Mouse (Mus musculus): Measurements from ENCODE around the gene Snx12.

Gene Snx12

DNA sequence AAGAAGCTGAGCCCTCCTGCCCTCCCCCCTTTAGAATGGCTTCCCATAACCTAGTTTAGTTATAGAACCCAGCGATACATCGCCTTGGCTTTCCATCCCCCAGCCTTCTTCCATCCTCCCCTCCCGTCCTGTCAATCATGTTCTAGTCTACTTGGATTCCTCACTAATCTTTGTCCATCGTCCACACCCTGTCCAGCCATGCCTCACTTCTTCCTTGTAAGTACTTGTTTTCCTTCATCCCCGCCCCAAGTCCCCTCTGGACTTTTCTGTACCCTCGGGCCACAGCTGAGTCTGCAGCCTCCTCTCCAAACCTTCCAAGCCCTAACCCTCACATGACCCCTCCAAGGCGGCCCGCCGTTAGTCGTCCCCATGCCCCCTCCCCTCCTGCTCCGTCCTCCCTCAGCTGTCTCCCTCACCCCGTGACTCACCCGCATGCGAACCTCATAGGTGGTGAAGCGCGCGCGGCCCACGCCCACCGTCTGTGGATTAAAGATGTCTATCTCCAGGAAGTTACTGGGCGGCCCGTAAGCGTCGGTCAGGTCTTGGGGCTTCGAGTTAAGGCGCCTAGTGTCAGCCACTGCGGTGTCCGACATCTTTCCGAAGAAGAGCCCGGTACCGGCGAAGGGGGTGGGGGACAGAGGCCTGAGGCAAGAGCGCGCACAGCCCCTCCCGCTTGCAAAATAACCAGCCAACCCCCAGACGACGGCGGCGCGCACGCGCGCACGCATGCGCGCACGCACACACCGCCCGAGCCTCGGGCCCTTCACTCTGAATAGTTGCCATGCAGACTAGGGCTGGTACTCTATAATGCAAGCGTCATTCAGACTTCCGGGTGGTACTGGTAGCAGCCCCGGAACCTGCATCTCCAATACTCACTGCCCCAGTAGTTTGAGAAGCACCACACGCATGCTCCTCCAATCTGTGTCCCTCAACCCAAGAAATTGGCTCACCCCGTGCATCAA is at the start of gene Snx12:
Snx12 (minus strand) TSS at position 730 of the 962 bp plus-strand sequence.
- peak; percentile 78 for DNase-seq (ENCODE audit: low read depth, low spot score)

DNA sequence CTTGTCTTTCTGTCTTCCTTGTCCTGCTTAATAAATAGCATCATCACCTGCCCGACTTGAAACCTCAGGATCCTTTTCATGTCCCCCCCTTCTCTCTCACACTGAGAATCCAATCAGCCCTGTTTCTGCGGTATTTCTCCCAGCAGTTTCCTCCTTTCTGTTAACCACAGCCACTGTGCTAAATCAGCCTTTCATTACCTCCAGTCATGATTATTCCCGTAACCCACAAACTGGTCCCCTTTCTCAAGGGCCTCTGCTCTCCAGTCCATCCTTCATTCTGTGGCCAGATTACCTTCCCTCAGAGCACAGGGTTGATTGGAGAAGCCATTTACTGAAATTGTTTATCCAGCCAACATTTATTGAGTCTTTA is 46.4 kb upstream of the Snx12 start, which contains the start of gene Gm20489:
Gm20489 (minus strand) TSS at position 269 of the 370 bp plus-strand sequence.
- no peak for DNase-seq (ENCODE audit: low read depth, low spot score)

- DNase-seq (ENCODE audit: low read depth, low spot score): no peak
Measured at GRCm38 (mm10) chrX:101268025-101268754, 45.8 kb upstream of the Snx12 start, which contains the start of gene Il2rg. Il2rg (minus strand) TSS chrX:101268255.

GRCm38 (mm10) chrX:101266631-101267030 is 44.3 kb upstream of the Snx12 start:
- DNase-seq (ENCODE audit: low read depth, low spot score): no peak

DNA sequence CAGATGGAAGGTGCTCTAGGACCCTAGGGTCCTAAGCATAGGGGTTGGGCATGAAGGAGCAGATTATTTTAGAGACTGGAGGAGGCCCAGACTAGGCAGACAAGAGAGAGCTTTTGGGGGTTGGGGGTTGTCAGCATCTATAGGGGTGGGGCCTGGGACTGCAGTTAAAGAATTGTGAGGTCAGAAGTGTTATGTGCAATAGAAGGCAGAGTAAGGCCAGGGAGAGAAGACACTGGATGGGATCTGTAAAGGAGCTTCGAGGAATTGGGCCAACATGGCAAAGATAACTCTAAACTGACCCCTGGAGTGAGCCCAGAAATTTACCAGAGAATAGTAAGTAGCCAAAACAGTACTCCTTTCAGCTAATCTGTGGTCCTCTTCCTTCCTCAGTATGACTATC is 41.5 kb upstream of the Snx12 start, which contains the start of gene Gm614:
Gm614 (minus strand) TSS at position 101 of the 400 bp plus-strand sequence.
- no peak for DNase-seq (ENCODE audit: low read depth, low spot score)

- DNase-seq (ENCODE audit: low read depth, low spot score): peak; percentile 44
Measured at GRCm38 (mm10) chrX:101260441-101261325, 38.3 kb upstream of the Snx12 start.

DNA sequence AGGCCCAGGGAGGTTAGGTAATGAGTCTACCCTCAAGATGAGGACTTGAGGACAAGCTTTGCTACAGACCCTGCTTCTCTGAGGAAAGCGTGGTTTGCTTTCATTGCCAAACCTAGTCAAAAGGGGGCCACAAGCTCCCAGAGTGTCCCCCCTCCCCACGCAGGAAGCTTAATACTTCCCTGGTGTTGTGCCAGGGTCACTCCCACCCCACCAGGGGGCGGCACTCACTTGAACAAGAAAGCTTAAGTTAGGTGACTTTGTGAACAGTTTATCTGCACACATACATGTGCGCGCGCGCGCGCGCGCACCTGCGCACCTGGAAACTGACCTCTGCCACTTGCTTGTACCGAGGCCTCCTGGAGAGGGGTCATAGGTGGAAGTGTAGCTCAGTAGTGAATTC is 34.2 kb upstream of the Snx12 start:
- DNase-seq (ENCODE audit: low read depth, low spot score): no peak

GRCm38 (mm10) chrX:101254740-101255139 is 32.4 kb upstream of the Snx12 start:
- no peak for DNase-seq (ENCODE audit: low read depth, low spot score)

GRCm38 (mm10) chrX:101253952-101254729 is 31.8 kb upstream of the Snx12 start, which contains the start of gene Foxo4:
Foxo4 (plus strand) TSS chrX:101254528.
- DNase-seq (ENCODE audit: low read depth, low spot score): peak; percentile 84

DNA sequence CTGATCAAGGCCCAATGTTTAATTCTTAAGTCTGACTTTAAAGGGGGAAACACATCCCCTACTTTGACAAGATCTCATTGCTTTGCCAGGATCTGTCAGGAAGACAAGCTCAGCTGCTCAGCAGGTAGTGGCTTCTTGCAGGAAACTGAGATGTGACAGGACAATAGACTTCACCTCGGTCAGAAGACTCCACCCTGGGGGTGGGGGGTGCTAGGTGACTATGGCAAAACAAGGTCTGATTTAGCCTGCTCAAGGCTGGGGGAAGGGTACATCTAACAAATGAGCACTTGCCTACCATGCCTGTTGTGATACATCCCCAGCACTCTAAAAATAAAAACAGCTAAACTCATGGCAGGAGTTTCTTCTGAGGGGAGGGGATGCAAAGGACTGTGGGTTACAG is 22.6 kb upstream of the Snx12 start:
- DNase-seq (ENCODE audit: low read depth, low spot score): no peak

DNA sequence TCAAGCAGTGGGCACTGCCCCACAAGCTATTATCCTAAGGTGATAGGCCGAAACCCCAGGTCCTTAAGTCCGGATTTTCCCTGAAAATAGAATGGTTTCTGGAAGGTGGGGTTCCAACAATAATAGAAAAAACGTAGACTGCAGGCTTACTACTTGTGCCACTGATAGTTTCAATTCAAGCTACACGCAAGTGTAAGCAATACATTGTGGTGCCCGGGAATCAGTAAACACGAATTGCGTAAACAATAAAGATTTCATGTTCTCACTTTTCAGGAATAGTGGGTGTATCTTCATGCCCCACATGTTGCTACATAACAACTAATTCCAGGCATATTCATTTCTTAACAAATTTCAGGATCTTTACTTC is 416 bp upstream of the Snx12 start:
- no peak for DNase-seq (ENCODE audit: low read depth, low spot score)

DNA sequence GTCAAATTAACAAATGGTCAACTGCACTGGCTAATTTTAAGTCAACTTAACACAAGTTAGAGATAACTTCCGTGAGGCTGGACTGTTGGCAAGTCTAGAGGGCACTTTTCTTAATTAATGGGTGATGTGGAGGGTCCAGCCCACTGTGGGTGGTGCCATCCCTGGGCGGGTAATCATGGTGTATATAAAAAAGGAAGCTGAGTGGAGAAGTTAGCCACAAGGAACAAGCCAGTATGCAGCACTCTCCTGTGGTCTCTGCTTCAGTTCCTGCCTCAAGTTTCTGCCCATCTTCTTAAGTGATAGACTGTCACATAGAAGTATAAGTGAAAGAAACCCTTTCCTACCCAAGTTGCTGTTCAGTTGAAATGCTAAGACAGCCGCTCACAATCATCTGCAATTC is 33.1 kb downstream of the Snx12 start:
- no peak for DNase-seq (ENCODE audit: low read depth, low spot score)

DNA sequence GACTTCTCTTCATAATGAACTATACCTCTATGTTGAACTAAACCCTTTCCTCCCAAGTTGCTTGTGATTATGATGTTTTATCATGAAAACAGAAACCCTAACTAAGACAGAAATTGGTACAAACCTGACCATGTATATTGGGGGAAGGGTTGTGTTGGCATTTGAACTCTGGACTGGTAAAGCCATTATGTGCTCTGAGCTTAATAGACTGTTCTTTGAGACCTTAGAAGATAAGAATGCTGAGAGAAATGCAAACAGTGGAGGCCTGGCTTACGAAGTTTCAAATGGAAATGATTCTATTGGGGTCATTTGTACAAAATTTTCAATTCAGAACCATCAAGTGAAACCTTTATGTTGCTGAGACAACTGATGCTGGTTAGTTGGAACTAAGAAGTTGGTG is 34.7 kb downstream of the Snx12 start:
- no peak for DNase-seq (ENCODE audit: low read depth, low spot score)

GRCm38 (mm10) chrX:101173388-101173787 is 49.0 kb downstream of the Snx12 start:
- DNase-seq (ENCODE audit: low read depth, low spot score): no peak

DNA sequence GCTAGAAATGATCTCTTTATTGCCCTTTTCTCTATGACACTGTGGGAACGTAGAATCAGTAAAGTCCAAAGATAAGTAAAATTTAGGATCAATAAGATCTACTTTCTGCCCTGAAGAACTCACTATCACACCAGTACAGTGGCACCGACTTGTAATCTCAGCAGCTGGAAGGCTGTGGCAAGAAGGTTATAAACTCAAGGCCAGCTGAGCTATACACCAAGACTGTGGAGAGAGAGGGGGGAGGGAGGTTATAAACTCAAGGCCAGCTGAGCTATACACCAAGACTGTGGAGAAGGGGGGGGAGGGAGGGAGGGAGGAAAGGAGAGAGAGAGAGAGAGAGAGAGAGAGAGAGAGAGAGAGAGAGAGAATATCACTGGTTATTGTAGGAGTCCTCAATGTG is 53.9 kb downstream of the Snx12 start:
- no peak for DNase-seq (ENCODE audit: low read depth, low spot score)

DNA sequence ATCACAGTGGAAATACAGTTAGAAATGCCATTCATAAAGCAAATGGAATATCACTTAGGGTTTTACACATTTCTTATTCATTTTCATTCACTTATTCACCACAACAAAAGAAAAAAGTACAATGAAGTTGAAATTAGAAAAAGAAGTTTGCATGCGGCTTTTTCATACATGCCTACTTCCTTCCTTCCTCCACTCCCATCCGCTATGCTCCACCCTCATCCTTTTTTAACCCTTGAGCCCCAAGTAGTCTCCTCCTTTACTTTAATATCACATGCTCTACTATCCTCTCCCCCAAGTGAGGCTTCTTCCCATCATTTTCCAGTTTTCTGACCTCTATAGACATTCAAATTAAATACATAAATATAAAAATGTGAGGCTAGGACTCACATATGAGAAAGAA is 58.6 kb downstream of the Snx12 start:
- DNase-seq (ENCODE audit: low read depth, low spot score): no peak

DNA sequence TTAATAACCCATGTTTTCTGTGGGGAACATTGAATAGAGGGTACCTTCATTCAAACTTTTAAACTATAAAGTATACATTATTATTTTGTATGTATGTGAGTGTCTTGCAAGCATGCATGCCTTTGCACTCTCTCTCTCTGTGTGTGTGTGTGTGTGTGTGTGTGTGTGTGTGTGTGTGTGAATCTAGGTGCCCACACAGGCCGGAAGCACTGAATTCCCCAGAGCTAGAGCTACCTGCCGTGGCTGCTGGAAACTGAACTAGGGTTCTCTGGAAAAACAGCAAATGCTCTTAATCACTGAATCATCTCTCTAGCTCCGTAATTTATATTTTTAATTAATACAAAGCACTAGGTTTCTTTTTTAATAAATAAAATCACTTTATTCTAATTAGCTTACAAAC is 59.1 kb downstream of the Snx12 start:
- no peak for DNase-seq (ENCODE audit: low read depth, low spot score)

- no peak for DNase-seq (ENCODE audit: low read depth, low spot score)
Measured at GRCm38 (mm10) chrX:101162532-101162931, 59.8 kb downstream of the Snx12 start.

GRCm38 (mm10) chrX:101157488-101157887 is 64.9 kb downstream of the Snx12 start:
- DNase-seq (ENCODE audit: low read depth, low spot score): no peak

GRCm38 (mm10) chrX:101156369-101156768 is 66.0 kb downstream of the Snx12 start:
- no peak for DNase-seq (ENCODE audit: low read depth, low spot score)

DNA sequence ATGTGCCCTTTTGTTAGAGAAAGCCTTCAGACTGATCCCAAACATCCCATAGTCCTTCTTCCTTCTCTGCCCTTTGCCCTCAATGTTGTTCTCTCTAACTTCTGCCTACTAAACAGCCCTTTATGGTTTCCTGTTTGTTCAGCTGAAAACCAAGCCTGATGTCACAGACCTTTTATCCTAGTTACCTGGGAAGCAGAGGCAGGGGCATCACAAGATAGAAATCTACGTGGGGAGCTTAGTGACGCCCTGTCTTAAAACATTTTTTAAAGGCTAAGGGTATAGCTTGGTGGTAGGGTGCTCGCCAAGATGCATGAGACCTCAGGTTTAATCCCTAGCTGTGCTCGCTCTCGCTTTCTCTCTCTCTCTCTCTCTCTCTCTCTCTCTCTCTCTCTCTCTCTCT is 74.9 kb downstream of the Snx12 start:
- DNase-seq (ENCODE audit: low read depth, low spot score): no peak
